30 mouse cellular contexts compared by ENCODE assay signal in genomic region chr13:117842366-117842765, GRCm38 (mm10).
A peak's percentile ranks its signal among the peaks of the same experiment; 100 is the strongest.
DNase-seq lines count a peak whose midpoint lies in the region; ATAC-seq lines count a peak whose summit lies in the region.
"Had no signal": no experiment of that assay in that cellular context is flagged by ENCODE, and none has a peak within 500 bp of the region (broad histone marks: within the 10 kb centered on the region; RNA-seq: fewer than 3 reads in every experiment).

No protein-coding gene starts in this region.

- no peak overlapping the region for H3K27ac ChIP-seq in midbrain, embryonic 13.5 days
- H3K27ac ChIP-seq: embryonic facial prominence, embryonic 10.5 days; embryonic facial prominence, embryonic 15.5 days; hindbrain, embryonic 14.5 days; liver, embryonic 14.5 days; macrophage; midbrain, embryonic 15.5 days; stomach, postnatal 0 days had no signal

- no peak overlapping the region for H3K4me2 ChIP-seq in midbrain, embryonic 13.5 days (replicated peaks)
- H3K4me2 ChIP-seq: embryonic facial prominence, embryonic 15.5 days; heart, embryonic 11.5 days; hindbrain, embryonic 14.5 days; midbrain, embryonic 15.5 days had no signal

- no peak overlapping the region for H3K9ac ChIP-seq in midbrain, embryonic 13.5 days (replicated peaks)
- H3K9ac ChIP-seq: embryonic facial prominence, embryonic 15.5 days; hindbrain, embryonic 14.5 days; liver, embryonic 14.5 days; midbrain, embryonic 15.5 days had no signal

- no peak overlapping the region for H3K4me3 ChIP-seq in midbrain, embryonic 13.5 days (replicated peaks)
- H3K4me3 ChIP-seq: embryonic facial prominence, embryonic 10.5 days; embryonic facial prominence, embryonic 15.5 days; midbrain, embryonic 15.5 days had no signal

- H3K36me3 ChIP-seq in midbrain, embryonic 13.5 days: no peaks in the 10 kb centered on the region
- H3K36me3 ChIP-seq: embryonic facial prominence, embryonic 10.5 days; embryonic facial prominence, embryonic 15.5 days; midbrain, embryonic 15.5 days had no signal

- peak; percentile 62 for ATAC-seq in cerebellum, adult (ENCODE audit: insufficient number of reproducible peaks, low FRiP score, low TSS enrichment)
- 0 out of 2 replicates have a peak, but pooled peaks have one; percentile 11 for ATAC-seq in megakaryocyte, adult 5-6 weeks (ENCODE audit: poor library complexity, severe bottlenecking)
- ATAC-seq in midbrain, embryonic 13.5 days: no peak
- ATAC-seq: forebrain, embryonic 16.5 days; midbrain, embryonic 15.5 days had no signal

- no peaks in the 10 kb centered on the region for H3K4me1 ChIP-seq in midbrain, embryonic 13.5 days (replicated peaks)
- H3K4me1 ChIP-seq: embryonic facial prominence, embryonic 10.5 days; embryonic facial prominence, embryonic 15.5 days; midbrain, embryonic 15.5 days had no signal

- DNase-seq in cerebellum, postnatal 4 days (ENCODE audit: low spot score in 2 of 2): no peak
- peak; percentile 9 for DNase-seq in layer of hippocampus, adult 9-11 months
- no peak for DNase-seq in layer of hippocampus, adult 8-10 months (ENCODE audit: low spot score in 2 of 2)
- DNase-seq in cerebellum, adult 9-11 months: peak; percentile 35
- no peak for DNase-seq in heart, adult 8-10 months (ENCODE audit: low spot score)
- DNase-seq: adrenal gland, postnatal 10 days; gastrocnemius, postnatal 14 days; heart, postnatal 4 days; kidney, adult 18-20 months; kidney, postnatal 4 days; liver; lung, adult 2 months; lung, postnatal 10 days; right cerebral cortex, adult 18-20 months; spleen, adult 18-20 months; thymus, adult 18-20 months; thymus, postnatal 25 days had no signal

- no peaks in the 10 kb centered on the region for H3K27me3 ChIP-seq in midbrain, embryonic 13.5 days
- H3K27me3 ChIP-seq: CH12.LX; embryonic facial prominence, embryonic 15.5 days; midbrain, embryonic 15.5 days had no signal

- no peaks in the 10 kb centered on the region for H3K9me3 ChIP-seq in midbrain, embryonic 13.5 days
- H3K9me3 ChIP-seq: embryonic facial prominence, embryonic 10.5 days; embryonic facial prominence, embryonic 15.5 days; midbrain, embryonic 15.5 days had no signal

Comparison
In these comparisons a context has a peak if more than half of its experiments do, and no peak if none do; other contexts are left out.
1. DNase-seq: peak in layer of hippocampus, adult 9-11 months (single experiment) and cerebellum, adult 9-11 months (single experiment); none in cerebellum, postnatal 4 days (0 of 2), layer of hippocampus, adult 8-10 months (0 of 2) and heart, adult 8-10 months (single experiment).